Mouse (Mus musculus) heart, postnatal 0 days (tissue): ENCODE measurements around the gene Fbxl12. TPM values are rescaled to one million over a fixed set of nuclear protein-coding genes. Genes with fewer than 3 reads are reported as not detected.

Experiments used
- ATAC-seq: fragments of 200-750 bp; cut with Nextera tagmentation; 2 replicates; pipeline ENCODE4 v1.8.0; 2017; ENCODE audit warnings: low read depth, moderate number of reproducible peaks, moderate library complexity; ENCODE audit not compliant: insufficient read depth
- DNase-seq: peaks from one replicate; pipeline ENCODE4 v3.0.0-alpha.2; 2016; ENCODE audit warnings: low spot score
- H3K27ac ChIP-seq: fragments of 300-500 bp; sonication (generic); 2 replicates; pipeline ENCODE4 v1.5.1; 2014; ENCODE audit warnings: low read depth, mild to moderate bottlenecking
- H3K27me3 ChIP-seq: fragments of 300-500 bp; sonication (generic); 2 replicates; pipeline ENCODE4 v1.6.1; 2014; ENCODE audit warnings: low read length, mixed read lengths; ENCODE audit not compliant: control insufficient read depth, insufficient read depth
- H3K36me3 ChIP-seq: fragments of 300-500 bp; sonication (generic); replicated peaks from 2 replicates; pipeline ENCODE4 v1.6.1; 2014; ENCODE audit warnings: low read length, mixed read lengths; ENCODE audit not compliant: control insufficient read depth, insufficient read depth
- H3K4me1 ChIP-seq: fragments of 300-500 bp; sonication (generic); 2 replicates; pipeline ENCODE4 v1.6.1; 2014; ENCODE audit warnings: antibody characterized with exemption; ENCODE audit not compliant: control insufficient read depth, insufficient read depth
- H3K4me2 ChIP-seq: fragments of 300-500 bp; sonication (generic); 2 replicates; pipeline ENCODE4 v1.6.1; 2014; ENCODE audit warnings: low read depth, mild to moderate bottlenecking, low read length, moderate library complexity
- H3K4me3 ChIP-seq: fragments of 300-500 bp; sonication (generic); 2 replicates; pipeline ENCODE4 v1.5.1; 2014; ENCODE audit warnings: low read depth, low read length
- H3K9ac ChIP-seq: fragments of 300-500 bp; sonication (generic); replicated peaks from 2 replicates; pipeline ENCODE4 v1.6.1; 2014; ENCODE audit warnings: low read depth, low read length, mixed read lengths
- H3K9me3 ChIP-seq: fragments of 300-500 bp; sonication (generic); replicated peaks from 2 replicates; pipeline ENCODE4 v1.6.1; 2016; ENCODE audit warnings: low read length; ENCODE audit not compliant: control insufficient read depth
- CTCF ChIP-seq: IDR thresholded peaks from 2 replicates; pipeline ENCODE4 v1.5.1; 2016; ENCODE audit warnings: antibody characterized with exemption, control low read depth, low read depth
- EP300 ChIP-seq: IDR thresholded peaks from 2 replicates; pipeline ENCODE4 v1.6.1; 2016; ENCODE audit warnings: antibody characterized with exemption, low read depth
- WGBS: fragments of 180-500 bp; shearing (Covaris S2); extraction: QIAGEN DNeasy Blood & Tissue Kit; methylation state at CpG from one replicate; pipeline ENCODE4 v1.1.7; 2014; 5-methylcytosine and 5-hydroxymethylcytosine counted together
- polyA plus RNA-seq: library from polyadenylated mRNA; unstranded; fragments of >200 nt; fragmentation: Nextera tagmentation; extraction: Ambion mirVana; gene quantifications from 2 replicates; pipeline ENCODE4 v1.2.1, GENCODE M21; 2015
- total RNA-seq: library from RNA; depleted of rRNA; stranded (reverse); fragments of >200 nt; gene quantifications from 2 replicates; pipeline ENCODE4 v1.2.3, GENCODE M21; 2014; ENCODE audit warnings: low replicate concordance

Fbxl12 gene
- total and polyA plus RNA-seq, 2 experiments from 2014 or later = 12.7 to 20.8 TPM

GRCm38 (mm10) chr9:20652260-20652658, 7.7 kb upstream of the Fbxl12 start:
- H3K4me1 ChIP-seq = peaks cover 4% of the 10 kb centered on the region; the same call in 1 of the 2 replicates
- H3K4me3 ChIP-seq = peak overlapping the region; percentile 95
- peak overlapping the region; percentile 80 for H3K9ac ChIP-seq
- TF ChIP-seq EP300 = no peak
- no peak for TF ChIP-seq CTCF
- peaks cover 35% of the 10 kb centered on the region for H3K36me3 ChIP-seq
- DNase-seq = no peak
- peak overlapping the region; percentile 54; the same call in 1 of the 2 replicates for H3K27ac ChIP-seq
- peak overlapping the region; percentile 89 for H3K4me2 ChIP-seq
- no peaks in the 10 kb centered on the region for H3K27me3 ChIP-seq
- peak; percentile 7; the same call in 1 of the 2 replicates for ATAC-seq
- H3K9me3 ChIP-seq = no peaks in the 10 kb centered on the region
- under 1% methylated on average over 25 of the region's 25 CpGs for WGBS

- H3K4me1 ChIP-seq = peaks cover 4% of the 10 kb centered on the region; the same call in 1 of the 2 replicates
- peak within 1 kb of the TSS; percentile 95 for H3K4me3 ChIP-seq
- DNase-seq (peak; percentile 100), ATAC-seq (peak; percentile 99)
- H3K9ac ChIP-seq = peak within 1 kb of the TSS; percentile 80
- WGBS = under 1% methylated on average over 45 of the region's 45 CpGs
- TF ChIP-seq EP300 = no peak; the same call in 1 of the 2 replicates
- no peak for TF ChIP-seq CTCF
- no peaks in the 10 kb centered on the region for H3K27me3 ChIP-seq
- peak within 1 kb of the TSS; percentile 54; the same call in 1 of the 2 replicates for H3K27ac ChIP-seq
- peaks cover 35% of the 10 kb centered on the region for H3K36me3 ChIP-seq
- no peaks in the 10 kb centered on the region for H3K9me3 ChIP-seq
- H3K4me2 ChIP-seq = peak within 1 kb of the TSS; percentile 89
Observed at GRCm38 (mm10) chr9:20651602-20652259, 7.2 kb upstream of the Fbxl12 start, which contains the start of gene Pin1. Pin1 (plus strand) TSS chr9:20652095.

GRCm38 (mm10) chr9:20645121-20645520, 554 bp upstream of the Fbxl12 start:
- H3K9me3 ChIP-seq = no peaks in the 10 kb centered on the region
- WGBS = 3% methylated on average over 17 of the region's 17 CpGs
- peak overlapping the region; percentile 80 for H3K4me2 ChIP-seq
- ATAC-seq (no peak), DNase-seq (no peak)
- no peak for TF ChIP-seq CTCF
- no peak for TF ChIP-seq EP300
- H3K4me1 ChIP-seq = peaks cover 19% of the 10 kb centered on the region
- peak overlapping the region; percentile 95 for H3K9ac ChIP-seq
- peak overlapping the region; percentile 95 for H3K27ac ChIP-seq
- H3K4me3 ChIP-seq = peak overlapping the region; percentile 93
- peaks cover 18% of the 10 kb centered on the region for H3K36me3 ChIP-seq
- H3K27me3 ChIP-seq = no peaks in the 10 kb centered on the region

- ATAC-seq = no peak
Observed at GRCm38 (mm10) chr9:20643781-20644180, 786 bp downstream of the Fbxl12 start.

DNA sequence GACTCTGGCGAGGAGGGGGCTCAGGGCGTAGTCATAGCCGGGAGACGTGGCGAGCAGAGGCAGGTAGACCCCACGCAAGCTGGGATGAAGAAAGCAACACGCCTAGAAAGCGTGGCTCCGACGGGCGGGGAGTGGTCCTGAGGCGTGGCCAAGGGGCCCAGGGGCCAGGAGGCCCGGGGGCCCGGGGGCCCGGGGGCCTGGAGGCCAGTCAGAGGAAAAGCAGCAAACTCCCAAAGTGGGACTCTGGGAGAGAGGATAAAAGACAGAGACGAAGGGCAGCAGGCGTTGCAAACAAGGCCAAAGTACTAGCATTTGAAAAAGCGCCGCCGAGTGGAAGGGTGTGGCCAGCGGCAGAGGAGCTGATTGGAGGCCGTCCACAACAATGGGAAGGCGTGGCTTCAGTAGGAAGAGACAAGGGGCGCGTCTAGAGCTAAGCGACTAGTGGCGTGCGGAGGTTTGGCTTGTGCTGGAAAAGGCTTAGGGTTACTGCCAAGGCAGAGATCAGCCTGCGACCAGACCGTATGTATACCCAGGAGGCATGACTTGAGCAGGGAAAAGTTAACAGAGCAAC, 1.6 kb downstream of the Fbxl12 start:
- DNase-seq (peak; percentile 97), ATAC-seq (peak; percentile 85)
- WGBS = under 1% methylated on average over 30 of the region's 30 CpGs
- Histone ChIP-seq H3K27ac (peak overlapping the region; percentile 95), H3K4me3 (peak overlapping the region; percentile 93), H3K9me3 (no peaks in the 10 kb centered on the region), H3K36me3 (peaks cover 22% of the 10 kb centered on the region), H3K4me2 (peak overlapping the region; percentile 80), H3K9ac (peak overlapping the region; percentile 95), H3K27me3 (no peaks in the 10 kb centered on the region), H3K4me1 (peaks cover 19% of the 10 kb centered on the region)
- TF ChIP-seq CTCF (0 out of 2 replicates have a peak, but pooled peaks have one; percentile 19), EP300 (no peak)

More at GRCm38 (mm10) chr9:20643781-20644180, 786 bp downstream of the Fbxl12 start:
- Histone ChIP-seq H3K9ac (peak overlapping the region; percentile 95), H3K9me3 (no peaks in the 10 kb centered on the region), H3K4me1 (peaks cover 19% of the 10 kb centered on the region), H3K4me3 (peak overlapping the region; percentile 93), H3K27me3 (no peaks in the 10 kb centered on the region), H3K36me3 (peaks cover 19% of the 10 kb centered on the region), H3K4me2 (peak overlapping the region; percentile 80), H3K27ac (peak overlapping the region; percentile 95)
- TF ChIP-seq CTCF = no peak
- no peak for TF ChIP-seq EP300
- WGBS = 4% methylated on average over 13 of the region's 13 CpGs
- no peak for DNase-seq
